Mouse (Mus musculus) gonadal fat pad, adult 2 months (tissue): ENCODE measurements around the gene Ifngr2. TPM values are rescaled to one million over a fixed set of nuclear protein-coding genes. Genes with fewer than 3 reads are reported as not detected.

Experiments
- DNase-seq: peaks from one replicate; pipeline ENCODE4 v3.0.0-alpha.2; 2012; ENCODE audit warnings: low read depth
- polyA plus RNA-seq: library from polyadenylated mRNA; depleted of rRNA; stranded (reverse); fragments of >200 nt; gene quantifications from 2 replicates; pipeline ENCODE4 v1.2.3, GENCODE M21; 2012

Ifngr2 gene
- polyA plus RNA-seq, 1 experiment = 39.0 TPM

DNA sequence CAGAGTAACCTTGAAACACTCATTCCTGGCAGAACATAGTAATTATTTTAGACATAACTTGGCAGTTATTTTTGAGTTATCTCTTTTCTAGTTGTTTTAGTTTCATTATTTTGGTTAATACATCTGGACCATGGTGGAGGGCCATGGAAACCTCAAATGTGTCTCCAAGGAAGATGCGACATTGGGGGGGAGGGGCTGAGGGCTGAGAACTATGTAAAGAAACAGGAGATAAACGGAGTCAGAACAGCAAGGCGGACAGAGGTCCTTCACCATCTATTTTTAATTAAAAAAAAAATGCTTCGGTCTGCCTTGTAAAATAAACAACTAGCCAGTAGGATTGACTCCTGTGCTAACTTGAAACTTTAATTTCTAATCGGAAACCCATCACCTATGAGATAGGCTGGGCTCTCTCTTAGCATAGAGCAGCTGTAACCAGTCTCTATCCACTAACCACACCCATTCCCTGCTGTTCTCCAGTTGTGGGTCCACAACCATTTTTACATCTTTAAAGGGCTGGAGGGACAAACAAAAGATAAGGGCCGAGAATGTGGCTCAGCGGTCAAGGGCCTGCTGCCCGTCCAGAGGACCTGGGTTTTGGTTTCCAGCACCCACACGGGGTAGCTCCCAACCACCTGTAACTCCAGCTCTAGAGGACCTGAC, 18.6 kb downstream of the Ifngr2 start:
- DNase-seq = no peak

DNA sequence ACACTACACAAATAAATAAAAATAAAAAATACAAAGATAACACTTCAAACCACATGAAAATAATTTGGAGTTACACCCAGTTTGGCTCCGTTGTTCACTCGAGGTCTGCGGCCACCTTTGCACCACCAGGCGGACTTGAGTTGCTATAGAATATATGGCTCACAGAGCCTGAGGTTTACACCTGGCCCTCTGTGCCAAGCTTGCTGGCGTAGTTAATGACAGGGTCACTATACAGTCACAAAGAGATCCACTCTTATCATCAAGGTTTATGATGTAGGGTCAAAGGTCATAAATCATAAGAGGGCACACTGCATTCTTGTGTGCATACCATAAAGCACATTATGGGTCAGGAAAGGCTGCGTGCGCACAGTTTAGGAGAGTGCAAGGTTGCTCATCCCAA, 19.1 kb downstream of the Ifngr2 start:
- no peak for DNase-seq

DNA sequence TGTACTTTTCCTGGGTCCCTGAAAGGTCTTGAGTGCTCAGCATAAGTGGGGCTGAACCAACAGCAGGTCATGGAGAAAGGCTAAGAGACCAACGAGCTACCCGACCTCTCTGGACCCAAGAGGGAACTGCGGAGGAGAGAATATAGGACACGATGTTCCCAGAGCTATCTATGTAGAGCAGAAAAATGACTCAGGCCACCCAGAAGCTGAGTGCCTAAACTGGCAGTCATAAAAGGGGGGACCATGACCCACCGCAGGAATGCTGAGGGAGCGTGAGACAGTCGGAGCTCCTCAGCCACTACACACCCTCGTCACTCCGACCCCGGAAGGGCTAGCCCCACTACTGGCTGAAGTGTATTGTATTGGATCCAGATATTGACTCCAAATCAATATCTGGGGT, 22.1 kb downstream of the Ifngr2 start:
- DNase-seq = no peak

DNA sequence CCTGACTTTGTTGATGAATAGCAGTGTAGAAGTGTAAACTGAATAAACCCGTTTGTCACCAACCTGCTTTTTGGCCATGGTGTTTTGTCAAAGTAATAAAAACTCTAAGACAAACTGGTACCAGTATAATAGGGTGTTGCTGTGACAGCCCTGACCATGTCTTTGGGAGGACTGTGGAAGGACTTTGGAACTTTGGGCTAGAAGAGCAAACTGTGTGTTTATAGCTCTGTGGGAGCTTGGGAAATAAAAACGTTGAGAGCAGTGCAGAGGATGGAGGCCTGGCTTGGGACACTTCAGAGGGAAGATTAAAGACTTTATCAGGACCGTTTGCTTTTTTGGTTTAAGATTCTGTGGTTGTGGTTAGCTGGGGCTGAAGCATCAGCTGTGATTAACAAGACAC, 24.2 kb downstream of the Ifngr2 start:
- no peak for DNase-seq

DNA sequence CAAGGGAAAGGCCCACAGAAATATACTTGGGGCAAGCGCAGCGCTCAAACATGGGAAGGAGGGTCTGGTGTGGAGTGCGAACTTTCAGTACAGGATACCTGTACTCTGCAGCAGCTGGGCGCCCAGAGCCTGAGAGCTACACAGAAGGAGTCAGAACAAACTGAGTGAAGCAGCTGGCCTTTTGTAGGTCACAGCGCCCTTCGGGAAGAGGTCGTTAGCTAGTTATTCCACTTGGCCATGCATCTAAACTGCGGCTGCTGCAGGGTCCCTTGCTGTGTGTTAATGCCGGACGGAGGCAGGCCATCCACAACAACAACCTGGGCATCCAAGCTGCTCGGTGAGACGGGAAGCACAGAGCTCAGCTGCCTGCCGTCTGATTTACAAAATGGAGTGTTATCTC, 28.3 kb downstream of the Ifngr2 start:
- no peak for DNase-seq

DNA sequence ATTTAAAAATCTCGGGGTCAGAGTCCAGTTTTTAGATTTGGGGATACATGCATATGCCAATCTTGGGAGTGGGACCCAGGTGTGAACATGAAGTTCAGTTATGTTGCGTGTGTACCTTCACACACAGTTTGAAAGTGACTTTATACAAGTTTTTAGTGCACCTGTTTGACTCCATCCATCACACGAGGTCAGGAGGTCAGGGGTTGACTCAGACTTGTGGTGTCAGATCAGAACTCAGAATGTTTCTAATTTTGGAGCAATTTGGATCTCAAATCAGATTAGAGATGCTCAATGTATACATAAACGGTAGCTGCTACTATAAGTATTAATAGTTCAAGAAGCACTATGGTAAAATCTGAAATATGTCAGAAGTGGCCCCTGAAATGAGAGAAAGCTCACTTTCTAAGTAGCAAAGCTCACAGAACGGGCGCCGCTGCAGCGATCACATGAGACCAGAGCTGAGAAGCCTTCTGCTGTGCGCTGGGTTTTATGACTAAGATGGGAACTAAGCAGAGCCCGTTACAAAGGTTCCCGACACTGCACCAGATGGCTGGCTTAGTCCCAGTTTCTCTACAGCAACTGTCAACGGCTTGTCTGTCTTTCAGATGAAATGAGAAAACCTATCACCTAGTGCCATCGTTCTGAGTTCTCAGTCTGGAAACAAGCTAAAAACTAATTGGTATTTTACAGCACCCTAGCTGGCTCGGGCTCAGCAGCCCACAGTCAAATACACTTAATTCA, 32.3 kb downstream of the Ifngr2 start:
- DNase-seq = no peak

DNA sequence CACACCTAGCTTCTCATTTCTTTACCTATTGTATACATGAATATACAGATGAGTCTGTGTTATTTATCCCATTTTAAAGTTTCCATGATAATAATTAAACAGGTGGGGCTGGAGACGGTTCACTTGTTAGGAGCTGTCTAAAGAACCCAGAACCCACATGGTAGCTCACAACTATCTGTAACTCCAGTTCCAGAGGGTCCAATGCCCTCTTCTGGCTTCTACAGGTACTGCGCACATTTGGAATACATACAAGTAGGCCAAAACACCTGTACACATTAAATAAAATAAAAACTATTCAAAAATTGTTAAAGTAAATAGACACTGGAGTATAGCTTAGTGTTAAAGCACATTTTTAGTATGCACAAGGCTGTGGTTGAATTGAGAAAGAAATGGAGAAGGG, 35.4 kb downstream of the Ifngr2 start:
- no peak for DNase-seq

DNA sequence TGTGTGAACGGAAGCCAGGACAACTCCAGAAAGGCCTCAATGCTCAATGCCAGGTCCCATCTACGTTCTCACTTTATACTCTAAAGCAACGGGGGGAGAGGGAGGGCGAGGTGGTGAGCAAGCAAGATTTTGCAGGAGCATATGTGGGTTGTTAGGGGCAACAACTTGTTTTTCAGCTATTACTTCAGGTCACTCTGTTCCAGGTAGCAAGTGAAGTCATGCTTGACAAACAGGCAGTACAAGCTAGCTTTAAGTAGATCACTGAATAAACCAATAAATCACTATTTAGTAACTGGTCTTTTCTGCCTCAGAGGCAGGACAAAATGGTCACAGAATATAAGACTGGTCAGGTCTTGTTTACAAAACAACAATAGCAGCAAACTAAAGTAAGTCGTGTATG, 38.7 kb downstream of the Ifngr2 start:
- no peak for DNase-seq

DNA sequence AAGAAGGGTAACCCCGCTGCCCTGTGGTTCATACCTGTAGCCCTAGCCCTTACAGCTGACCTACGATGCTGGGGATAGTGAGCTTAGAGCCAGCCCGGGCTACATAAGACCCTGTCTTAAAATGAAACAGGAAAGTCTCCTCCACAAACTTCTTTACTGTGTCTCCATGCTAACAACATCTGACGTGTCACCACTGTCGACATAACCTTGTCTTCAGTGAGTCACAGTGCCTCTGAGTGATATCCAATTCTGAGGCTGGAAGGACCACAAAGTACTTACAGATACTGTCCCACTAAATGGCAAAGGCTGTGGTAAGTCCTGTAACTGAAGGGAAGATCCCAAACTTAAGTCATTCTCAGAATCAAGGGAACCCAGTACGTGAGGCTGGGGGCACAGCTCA, 39.4 kb downstream of the Ifngr2 start:
- DNase-seq = no peak

DNA sequence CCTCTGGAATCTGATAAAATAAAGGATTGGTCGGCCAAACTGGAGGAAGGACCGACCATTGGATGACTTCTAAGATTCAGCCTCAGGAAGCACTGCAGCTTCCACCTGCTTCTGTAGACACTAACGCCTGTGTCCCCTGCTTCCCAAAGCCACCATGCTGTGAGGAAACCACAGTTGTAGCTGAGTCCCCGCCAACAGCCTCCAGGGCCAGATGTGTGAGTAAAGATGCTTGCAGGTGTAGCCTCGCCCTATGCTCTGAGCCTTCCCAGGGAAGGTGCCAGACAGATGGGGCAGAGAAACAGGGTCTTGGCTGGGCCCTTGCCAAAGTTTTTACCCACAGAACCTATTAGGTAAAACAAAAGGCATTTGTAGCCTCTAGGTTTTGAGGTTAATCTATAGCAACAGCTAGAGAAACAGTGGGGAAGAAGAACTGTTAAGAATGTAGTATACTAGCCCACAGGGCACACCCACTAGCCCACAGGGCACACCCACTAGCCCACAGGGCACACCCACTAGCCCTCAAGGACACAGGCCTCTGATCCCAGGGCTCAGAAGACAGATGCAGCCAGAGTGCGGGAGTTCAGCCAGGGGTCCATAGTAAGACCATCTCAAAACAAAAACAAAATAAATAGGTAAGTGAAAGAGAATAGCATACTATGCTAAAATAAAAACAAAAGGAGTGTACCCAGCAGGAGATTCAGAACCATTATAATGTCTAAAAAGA, 41.0 kb downstream of the Ifngr2 start:
- DNase-seq = no peak

DNA sequence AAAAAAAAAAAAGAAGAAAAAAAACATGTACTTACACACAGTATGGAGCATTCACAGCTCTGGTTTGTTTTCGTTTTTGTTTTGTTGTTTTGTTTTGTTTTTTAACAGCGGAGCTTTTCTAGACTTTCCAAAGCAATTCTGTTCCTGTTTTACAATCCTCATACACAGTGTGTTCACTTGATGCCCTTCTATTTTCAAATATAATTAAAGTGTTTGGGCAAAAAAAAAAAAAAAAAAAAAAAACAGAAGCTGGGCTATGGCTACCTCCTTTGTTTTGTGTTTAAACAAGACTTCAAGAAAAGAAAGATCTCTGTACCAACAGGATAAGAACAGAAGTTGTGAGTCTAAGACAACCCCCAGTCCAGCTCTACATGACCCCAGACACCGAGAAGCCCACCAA, 41.8 kb downstream of the Ifngr2 start:
- DNase-seq = no peak

DNA sequence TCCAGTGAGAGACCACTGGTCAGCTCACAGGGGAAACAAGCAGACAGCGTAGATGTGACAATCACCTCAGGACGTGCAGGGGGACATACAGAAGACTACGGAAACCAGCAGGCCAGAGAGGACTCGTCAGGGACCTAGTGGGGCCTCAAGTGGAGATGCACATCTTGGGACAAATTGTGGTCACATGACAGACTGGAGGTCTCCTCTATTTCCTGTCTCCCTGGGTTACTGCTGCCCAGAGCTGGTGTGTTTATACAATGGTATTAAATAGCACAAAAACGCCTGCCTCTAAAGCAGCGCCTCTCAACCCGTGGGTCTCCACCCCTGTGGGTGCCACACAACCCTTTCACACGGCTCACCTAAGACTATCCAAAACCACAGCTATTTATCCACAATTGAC, 45.3 kb downstream of the Ifngr2 start:
- no peak for DNase-seq

DNA sequence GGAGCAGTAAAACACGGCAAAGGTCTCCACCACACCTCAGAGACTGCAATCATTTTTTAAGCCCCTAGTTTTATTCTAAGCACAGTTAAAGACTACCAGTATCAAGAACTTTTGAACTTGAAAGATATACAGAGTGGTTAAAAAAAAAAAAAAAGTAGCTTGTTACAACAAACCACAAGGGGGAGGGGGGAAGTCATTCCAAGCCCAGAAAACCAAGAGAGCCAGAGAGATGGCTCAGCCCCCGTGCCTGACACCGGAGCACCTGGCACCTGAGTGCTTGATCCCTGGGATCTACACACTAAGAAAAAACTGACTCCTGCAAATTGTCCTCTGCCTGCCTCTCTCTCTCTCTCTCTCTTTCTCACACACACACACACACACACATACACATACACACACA, 46.4 kb downstream of the Ifngr2 start:
- DNase-seq = no peak

DNA sequence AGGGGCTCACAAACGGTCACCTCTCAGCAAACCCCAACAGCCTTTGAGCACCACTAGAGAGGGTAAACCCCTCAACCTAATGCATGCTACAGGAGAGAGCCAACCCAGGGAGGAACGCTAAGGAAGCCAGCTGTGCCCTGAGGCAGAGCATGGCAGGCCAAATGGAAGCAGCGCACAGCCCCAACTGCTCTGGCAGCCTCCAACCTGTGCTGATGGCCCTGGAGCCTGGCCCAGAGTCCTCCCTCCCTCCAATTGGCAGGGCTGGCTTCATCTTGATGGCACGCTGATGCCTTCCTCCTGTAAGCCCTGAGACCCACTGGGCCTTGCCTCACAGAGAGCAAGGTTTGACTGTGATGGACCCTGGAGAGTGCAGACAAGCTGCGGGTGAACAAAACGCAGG, 48.2 kb downstream of the Ifngr2 start:
- DNase-seq = no peak

DNA sequence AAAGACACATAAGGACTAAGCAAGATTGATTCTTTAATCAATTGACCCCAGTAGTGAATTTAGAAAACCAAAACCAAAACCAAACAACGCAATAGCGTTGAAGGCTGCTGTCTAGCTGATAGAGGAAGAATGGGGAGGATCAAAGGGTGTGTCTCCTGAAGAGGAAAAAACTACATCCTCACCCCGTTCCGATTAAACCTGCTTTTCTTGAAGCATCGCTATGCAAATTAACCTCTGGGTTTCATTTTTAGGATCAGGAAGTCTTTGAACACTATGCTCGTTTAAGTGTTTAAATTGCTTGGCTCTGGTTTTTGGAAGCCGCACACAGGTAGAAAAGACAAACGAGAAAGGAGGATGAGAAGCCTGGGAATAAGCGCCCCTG, 49.5 kb downstream of the Ifngr2 start:
- DNase-seq = no peak

DNA sequence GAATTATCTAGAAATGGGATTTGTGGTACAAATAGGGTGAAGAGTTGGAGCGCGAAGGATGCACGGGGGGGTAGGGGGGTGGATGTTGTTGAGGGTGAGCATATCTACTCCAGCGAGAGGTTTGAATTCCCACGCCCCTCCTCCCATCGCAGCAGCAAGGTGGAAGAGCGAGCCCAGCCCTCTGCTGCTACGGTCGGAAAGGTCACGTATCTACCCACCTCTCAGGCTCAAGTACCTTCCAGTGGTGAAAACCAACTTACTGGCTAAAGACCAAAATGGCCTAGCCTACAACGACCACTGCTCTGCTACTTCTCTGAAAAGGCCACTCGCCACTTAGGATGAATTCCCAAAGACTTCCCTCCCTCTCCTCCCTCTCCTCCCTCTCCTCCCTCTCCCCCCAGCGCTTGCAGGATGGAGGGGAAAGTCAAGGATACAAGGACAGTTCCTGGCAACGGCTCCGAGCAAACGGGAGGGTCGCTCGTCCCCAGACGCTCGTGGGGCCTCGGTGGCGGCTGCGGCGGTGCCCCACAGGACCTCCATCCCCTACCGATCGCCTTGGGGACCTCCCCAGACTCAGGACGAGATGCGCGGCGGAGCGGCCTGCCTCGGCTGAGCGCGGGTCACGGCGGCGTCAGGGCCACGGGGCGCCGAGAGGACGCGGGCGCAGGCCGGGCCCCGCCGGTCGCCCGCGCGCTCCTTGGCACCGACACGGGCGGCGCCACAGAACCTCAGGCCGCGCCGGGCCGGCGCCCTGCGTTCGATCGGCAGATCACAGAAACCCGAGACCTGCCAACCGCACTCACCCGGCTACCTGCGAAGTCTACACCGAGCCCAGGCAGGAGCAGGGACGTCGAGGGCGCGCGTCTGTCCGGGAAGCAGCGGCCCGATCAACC, 50.2 kb downstream of the Ifngr2 start:
- no peak for DNase-seq

DNA sequence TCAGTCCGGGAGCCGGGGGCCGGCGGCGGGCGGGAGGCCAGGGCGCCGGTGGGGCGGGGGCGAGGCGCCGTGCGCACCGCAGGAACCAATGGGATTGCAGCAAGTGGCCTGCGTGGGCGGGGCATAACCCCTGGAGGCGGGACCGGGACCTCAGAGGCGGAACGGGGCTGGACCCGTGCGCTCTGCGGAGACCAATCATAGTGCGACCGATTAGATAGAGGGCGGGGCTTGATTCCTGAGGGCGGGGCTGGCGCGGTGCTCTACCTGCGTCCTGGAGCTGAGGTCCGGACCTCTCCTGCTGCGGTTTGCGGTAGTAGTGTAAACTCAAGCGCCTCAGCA, 50.8 kb downstream of the Ifngr2 start, which contains the start of gene Tmem50b:
Gene Tmem50b, minus strand, starts transcription at position 129 of the 339 bp plus-strand sequence.
- DNase-seq = no peak

DNA sequence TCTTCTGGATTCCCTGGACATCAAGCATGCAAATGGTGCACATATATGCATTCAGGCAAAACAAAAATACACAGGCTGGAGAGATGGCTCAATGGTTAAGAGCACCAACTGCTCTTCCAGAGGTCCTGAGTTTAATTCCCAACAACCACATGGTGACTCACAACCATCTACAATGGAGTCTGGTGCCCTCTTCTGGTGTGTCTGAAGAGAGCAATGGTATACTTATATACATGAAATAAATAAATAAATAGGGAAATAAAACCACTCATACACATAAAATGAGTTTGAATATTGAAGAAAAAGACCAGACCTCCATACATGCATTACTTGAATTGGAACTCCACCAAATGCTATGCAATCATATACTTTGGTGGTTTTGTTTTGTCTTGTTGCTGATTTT, 52.4 kb downstream of the Ifngr2 start:
- DNase-seq = no peak

DNA sequence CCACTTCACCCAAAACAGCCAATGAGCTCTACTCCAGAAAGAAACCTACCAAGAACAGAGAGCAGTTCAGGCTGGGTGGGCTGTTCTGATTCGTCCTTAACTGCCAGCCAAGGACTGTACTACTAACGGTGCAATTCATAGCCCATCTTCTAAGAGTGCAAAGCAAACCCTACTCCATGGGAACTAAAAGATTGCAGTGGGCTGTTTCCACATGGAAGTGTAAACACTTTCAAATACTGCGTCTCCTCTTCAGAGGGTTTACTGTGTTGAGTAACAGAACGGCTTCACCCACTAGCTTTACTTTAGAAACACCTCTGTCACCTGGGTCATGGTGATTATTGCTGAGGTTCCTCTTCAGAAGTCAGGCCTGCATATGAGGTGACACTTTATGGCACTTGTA, 54.2 kb downstream of the Ifngr2 start:
- DNase-seq = no peak

DNA sequence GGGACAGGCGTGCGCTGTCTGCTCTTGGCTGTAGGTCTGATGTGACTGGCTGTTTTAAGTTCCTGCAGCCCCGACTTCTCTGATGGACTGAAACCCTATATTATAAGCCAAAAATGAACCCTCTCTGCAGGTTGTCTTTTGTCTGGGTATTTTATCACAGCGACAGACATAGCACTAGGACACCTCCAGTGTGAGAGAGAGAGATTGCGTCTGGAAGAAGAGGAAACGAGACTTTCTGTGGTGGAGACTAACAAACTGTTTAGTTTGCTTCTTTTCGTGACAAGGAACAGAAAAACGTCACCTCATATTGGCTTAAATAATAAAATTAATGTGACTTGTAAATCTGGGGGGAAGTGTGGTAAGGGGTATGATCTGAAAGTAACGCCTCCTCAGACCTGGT, 54.8 kb downstream of the Ifngr2 start:
- DNase-seq = no peak

DNA sequence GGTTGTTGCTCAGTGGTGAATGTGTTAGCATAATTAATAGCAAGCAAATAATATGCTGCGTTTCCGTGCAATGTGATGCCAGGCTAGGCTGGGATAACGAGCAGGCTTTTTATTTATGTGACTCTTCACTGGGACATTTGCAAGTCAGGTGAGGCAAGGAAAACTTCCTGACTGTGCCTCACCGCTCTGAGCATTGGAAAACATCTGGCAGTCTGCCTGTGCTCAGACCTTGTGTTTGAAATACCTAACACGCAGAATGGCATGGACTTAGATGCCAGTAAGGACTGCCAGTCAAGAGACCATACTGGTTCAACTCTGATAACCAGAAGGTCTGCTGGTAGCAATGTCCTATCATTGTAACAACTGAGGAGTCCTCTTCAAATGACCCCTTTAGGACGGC, 58.3 kb downstream of the Ifngr2 start:
- DNase-seq = no peak

DNA sequence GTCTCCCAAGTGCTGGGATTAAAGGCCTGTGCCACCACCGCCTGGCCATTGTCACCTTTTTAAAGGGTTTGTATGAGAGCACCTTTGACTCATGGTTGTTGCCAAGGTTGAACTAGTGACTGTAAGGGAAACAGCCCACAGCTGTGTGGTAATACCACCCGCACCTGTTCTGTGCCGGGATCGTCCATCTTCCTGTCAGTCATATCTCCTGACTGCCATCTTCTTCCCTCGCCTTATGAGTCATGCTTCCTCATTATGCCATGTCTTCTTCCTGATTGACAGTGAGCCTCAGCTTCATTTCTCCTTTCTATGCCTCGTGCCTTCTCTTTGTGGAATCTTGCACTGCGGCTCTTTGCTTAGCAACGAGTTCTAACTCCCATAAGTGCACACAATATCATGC, 60.1 kb downstream of the Ifngr2 start:
- DNase-seq = no peak
